Mouse (Mus musculus): ENCODE measurements around the gene 4933406M09Rik.

4933406M09Rik gene

DNA sequence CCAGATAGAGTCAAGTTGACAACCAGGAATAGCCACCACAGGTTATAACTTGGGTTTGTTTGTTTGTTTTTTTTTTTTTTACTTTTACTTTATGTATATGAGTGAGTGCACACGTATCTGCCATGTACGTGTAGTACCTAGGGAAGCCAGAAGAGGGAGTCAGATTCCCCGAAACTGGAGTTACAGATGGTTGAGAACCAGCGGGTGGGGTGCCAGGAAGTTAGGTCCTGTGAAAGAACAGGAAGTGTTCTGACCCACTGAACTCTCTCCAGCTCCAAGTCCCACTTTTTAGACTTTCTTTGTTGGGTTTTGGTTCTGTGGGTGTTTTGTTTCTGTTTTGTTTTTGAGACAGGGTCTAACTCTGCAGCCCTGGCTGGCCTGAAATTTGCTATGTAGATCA lies 49.7 kb downstream of the 4933406M09Rik start:
- DNase-seq, result no peak

DNA sequence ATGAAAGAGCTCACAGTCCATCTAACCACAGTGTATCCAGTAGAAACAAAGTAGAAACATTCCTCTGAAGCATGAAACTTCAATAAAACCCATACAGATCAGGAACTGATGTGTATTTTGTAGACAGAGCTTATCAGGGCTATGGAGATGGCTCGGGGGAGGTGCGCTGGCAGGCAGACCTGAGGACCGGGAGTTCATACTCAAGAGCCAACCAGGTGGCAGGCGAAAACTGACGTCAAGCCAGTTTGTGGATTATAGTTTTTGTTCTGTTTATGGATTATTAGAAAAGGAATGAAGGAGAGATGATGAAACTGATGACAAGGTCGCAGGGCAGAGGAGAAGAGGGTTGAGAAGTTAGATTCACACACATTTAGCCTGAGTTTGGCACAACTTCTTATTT lies 54.7 kb downstream of the 4933406M09Rik start:
- no peak for DNase-seq
